Mouse (Mus musculus): ENCODE results near the gene Bpifb9a. TPM values are rescaled to one million over a fixed set of nuclear protein-coding genes. Genes with fewer than 3 reads are reported as not detected.

Bpifb9a gene
- polyA plus RNA-seq, 1 experiment from 2014 or later, result not detected

Other genes with a start within 250 kb of the Bpifb9a start
- gene Bpifa2, start 249.6 kb upstream of the Bpifb9a start, polyA plus RNA-seq (2015; fragmentation: Nextera tagmentation; extraction: Ambion mirVana), result not detected in 2 replicates
- not detected in 2 replicates for gene Bpifa3, start 127.5 kb upstream of the Bpifb9a start, polyA plus RNA-seq (2015; fragmentation: Nextera tagmentation; extraction: Ambion mirVana)
- gene Bpifa1, start 115.0 kb upstream of the Bpifb9a start, polyA plus RNA-seq (2015; fragmentation: Nextera tagmentation; extraction: Ambion mirVana), result not detected in 2 replicates
- not detected in 2 replicates for gene Bpifa5, start 95.2 kb upstream of the Bpifb9a start, polyA plus RNA-seq (2015; fragmentation: Nextera tagmentation; extraction: Ambion mirVana)
- gene Bpifb1, start 67.0 kb upstream of the Bpifb9a start, polyA plus RNA-seq (2015; fragmentation: Nextera tagmentation; extraction: Ambion mirVana), result 0.88 and 1.0 TPM in 2 replicates
- gene Bpifb5, start 34.1 kb upstream of the Bpifb9a start, polyA plus RNA-seq (2015; fragmentation: Nextera tagmentation; extraction: Ambion mirVana), result 0.25 and 0.36 TPM in 2 replicates
- gene Bpifb9b, start 49.4 kb downstream of the Bpifb9a start, polyA plus RNA-seq (2015; fragmentation: Nextera tagmentation; extraction: Ambion mirVana), result not detected in 2 replicates
- gene Cdk5rap1, start 115.2 kb downstream of the Bpifb9a start, polyA plus RNA-seq (2015; fragmentation: Nextera tagmentation; extraction: Ambion mirVana), result 12.2 and 16.3 TPM in 2 replicates
- 9.2 and 12.3 TPM in 2 replicates for gene Snta1, start 150.2 kb downstream of the Bpifb9a start, polyA plus RNA-seq (2015; fragmentation: Nextera tagmentation; extraction: Ambion mirVana)
- gene Cbfa2t2, start 178.6 kb downstream of the Bpifb9a start, polyA plus RNA-seq (2015; fragmentation: Nextera tagmentation; extraction: Ambion mirVana), result 50.2 and 53.1 TPM in 2 replicates

Data from midbrain, embryonic 16.5 days (tissue).